Mouse (Mus musculus) cortical plate, adult 2 months (tissue): ENCODE data around the gene Gm4450.
"Not testable (repeated sequence)": the region's sequence is repeated elsewhere in the genome, so short reads cannot be mapped to it uniquely, and the experiment has no call there.

Experiments used
- CTCF ChIP-seq: fragments of 200-500 bp; IDR thresholded peaks from 2 replicates; pipeline ENCODE4 v1.5.1; 2011; ENCODE audit warnings: mild to moderate bottlenecking, control low read depth, low read length; ENCODE audit not compliant: insufficient read depth; ENCODE audit errors: extremely low read depth
- POLR2A ChIP-seq: fragments of 200-500 bp; IDR thresholded peaks from 2 replicates; pipeline ENCODE4 v1.6.1; 2011; ENCODE audit warnings: mild to moderate bottlenecking, low read length, control low read depth; ENCODE audit not compliant: insufficient read depth; ENCODE audit errors: extremely low read depth

GRCm38 (mm10) chr3:98457026-98457425 is at the start of gene Gm4450:
- not testable (repeated sequence) for TF ChIP-seq CTCF, POLR2A
